Mouse (Mus musculus): ENCODE data around the gene Gm8871.
"Not testable (repeated sequence)": the region's sequence is repeated elsewhere in the genome, so short reads cannot be mapped to it uniquely, and the experiment has no call there.

The Gm8871 gene

GRCm38 (mm10) chr5:10947505-10947904 lies at the start of gene Gm8871, which contains the start of gene Gm8857:
Gm8871 (plus strand) TSS chr5:10947805.
Gm8857 (plus strand) TSS chr5:10947807.
- not testable (repeated sequence) for DNase-seq

- DNase-seq = not testable (repeated sequence)
Measured at GRCm38 (mm10) chr5:10953512-10953911, 5.9 kb downstream of the Gm8871 start.

- not testable (repeated sequence) for DNase-seq
Measured at GRCm38 (mm10) chr5:10958057-10958456, 10.5 kb downstream of the Gm8871 start.
